9 mouse cellular contexts compared by ENCODE assay signal in the genomic region with DNA sequence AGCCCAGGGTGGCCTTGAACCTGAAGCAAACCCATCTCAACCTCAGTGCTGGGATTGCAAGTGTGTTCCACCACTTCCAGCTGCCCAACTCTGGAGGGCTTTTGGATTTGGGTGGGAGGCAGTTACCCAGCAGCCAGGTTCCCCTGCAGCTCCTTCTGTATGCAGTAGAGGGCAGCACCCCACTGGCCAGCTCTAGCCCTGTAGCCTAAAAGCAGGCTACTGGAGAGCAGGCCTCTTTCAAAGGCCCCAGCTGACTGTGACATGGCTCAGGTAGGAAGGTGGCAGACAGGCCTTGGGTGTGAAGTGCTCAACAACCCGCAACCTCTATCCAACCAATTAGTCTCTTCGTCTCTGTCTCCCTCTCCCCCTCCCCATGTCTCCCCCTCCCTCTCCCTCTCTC. TPM values are rescaled to one million over a fixed set of nuclear protein-coding genes. Genes with fewer than 3 reads are reported as not detected.
DNase-seq lines count a peak whose midpoint lies in the region; ATAC-seq lines count a peak whose summit lies in the region.
"Had no signal": no experiment of that assay in that cellular context is flagged by ENCODE, and none has a peak within 500 bp of the region (broad histone marks: within the 10 kb centered on the region; RNA-seq: fewer than 3 reads in every experiment).

No protein-coding gene starts in this region.

- H3K36me3 ChIP-seq in kidney, embryonic 16.5 days (ENCODE audit: insufficient read depth, low read length) = peaks cover 34% of the 10 kb centered on the region
- peaks cover 45% of the 10 kb centered on the region for H3K36me3 ChIP-seq in liver, embryonic 13.5 days
- H3K36me3 ChIP-seq in neural tube, embryonic 11.5 days (ENCODE audit: control insufficient read depth, insufficient read depth, low read length) = peaks cover 11% of the 10 kb centered on the region
- H3K36me3 ChIP-seq in stomach, embryonic 15.5 days = peaks cover 38% of the 10 kb centered on the region

- H3K27me3 ChIP-seq in kidney, embryonic 16.5 days (ENCODE audit: insufficient read depth, low read length) = no peaks in the 10 kb centered on the region
- H3K27me3 ChIP-seq in liver, embryonic 13.5 days = no peaks in the 10 kb centered on the region
- H3K27me3 ChIP-seq in neural tube, embryonic 11.5 days (ENCODE audit: control insufficient read depth, insufficient read depth, low read length) = no peaks in the 10 kb centered on the region
- H3K27me3 ChIP-seq in stomach, embryonic 15.5 days (replicated peaks) = no peaks in the 10 kb centered on the region

- WGBS in kidney, embryonic 16.5 days = 53% methylated on average over 2 of the region's 2 CpGs
- WGBS in liver, embryonic 13.5 days (ENCODE audit: insufficient replicate concordance) = 74% methylated on average over 2 of the region's 2 CpGs
- 82% methylated on average over 2 of the region's 2 CpGs for WGBS in neural tube, embryonic 11.5 days
- WGBS in stomach, embryonic 15.5 days = 52% methylated on average over 2 of the region's 2 CpGs

- H3K9ac ChIP-seq in kidney, embryonic 16.5 days (replicated peaks; ENCODE audit: low read length) = no peak overlapping the region
- no peak overlapping the region for H3K9ac ChIP-seq in liver, embryonic 13.5 days
- H3K9ac ChIP-seq in neural tube, embryonic 11.5 days (ENCODE audit: low read length) = no peak overlapping the region
- H3K9ac ChIP-seq in stomach, embryonic 15.5 days = no peak overlapping the region

- no peaks in the 10 kb centered on the region for H3K9me3 ChIP-seq in kidney, embryonic 16.5 days (ENCODE audit: low read length)
- H3K9me3 ChIP-seq in liver, embryonic 13.5 days (replicated peaks) = no peaks in the 10 kb centered on the region
- no peaks in the 10 kb centered on the region for H3K9me3 ChIP-seq in neural tube, embryonic 11.5 days (ENCODE audit: control insufficient read depth, low read length)
- H3K9me3 ChIP-seq in stomach, embryonic 15.5 days = no peaks in the 10 kb centered on the region

- peak; percentile 78; the same call in 1 of the 2 replicates for ATAC-seq in kidney, embryonic 16.5 days (ENCODE audit: low FRiP score, low TSS enrichment)
- peak; percentile 37; the same call in 1 of the 2 replicates for ATAC-seq in liver, embryonic 13.5 days (ENCODE audit: low read depth)
- no peak for ATAC-seq in neural tube, embryonic 11.5 days (ENCODE audit: insufficient read depth, low FRiP score, low TSS enrichment)
- peak; percentile 73; the same call in 1 of the 2 replicates for ATAC-seq in stomach, embryonic 15.5 days (ENCODE audit: insufficient read depth, low FRiP score, low read depth)

- peak; percentile 63 for DNase-seq in 416B (ENCODE audit: low read depth)
- peak; percentile 26 for DNase-seq in WW6 (ENCODE audit: low read depth, low spot score)
- DNase-seq in embryo, embryonic 9.5 days (ENCODE audit: extremely low spot score) = peak; percentile 34
- DNase-seq in heart, adult 9 months (ENCODE audit: low spot score in 2 of 2) = peak; percentile 31 to 49
- peak; percentile 18 for DNase-seq in liver, embryonic 13.5 days
- peak; percentile 59 for DNase-seq in neural tube, embryonic 11.5 days (ENCODE audit: low spot score)

- H3K4me1 ChIP-seq in kidney, embryonic 16.5 days (ENCODE audit: insufficient read depth, low read length) = no peaks in the 10 kb centered on the region
- peaks cover 5% of the 10 kb centered on the region for H3K4me1 ChIP-seq in liver, embryonic 13.5 days (replicated peaks)
- H3K4me1 ChIP-seq in neural tube, embryonic 11.5 days (ENCODE audit: control insufficient read depth, insufficient read depth, low read length) = no peaks in the 10 kb centered on the region
- H3K4me1 ChIP-seq in stomach, embryonic 15.5 days = no peaks in the 10 kb centered on the region

- H3K4me3 ChIP-seq in kidney, embryonic 16.5 days (ENCODE audit: low read length) = no peak overlapping the region
- H3K4me3 ChIP-seq in liver, embryonic 13.5 days (replicated peaks) = no peak overlapping the region
- H3K4me3 ChIP-seq in neural tube, embryonic 11.5 days (ENCODE audit: low read depth, low read length) = no peak overlapping the region
- H3K4me3 ChIP-seq in stomach, embryonic 15.5 days (replicated peaks) = no peak overlapping the region
- H3K4me3 ChIP-seq: erythroblast, embryonic 14.5 days had no signal

- H3K27ac ChIP-seq in kidney, embryonic 16.5 days (ENCODE audit: low read length) = no peak overlapping the region
- H3K27ac ChIP-seq in liver, embryonic 13.5 days = no peak overlapping the region
- no peak overlapping the region for H3K27ac ChIP-seq in neural tube, embryonic 11.5 days (ENCODE audit: low read depth, low read length)
- H3K27ac ChIP-seq in stomach, embryonic 15.5 days = no peak overlapping the region

- no peak overlapping the region for H3K4me2 ChIP-seq in kidney, embryonic 16.5 days (replicated peaks; ENCODE audit: low read depth, low read length)
- H3K4me2 ChIP-seq in liver, embryonic 13.5 days = no peak overlapping the region
- H3K4me2 ChIP-seq in neural tube, embryonic 11.5 days (ENCODE audit: low read depth) = no peak overlapping the region
- no peak overlapping the region for H3K4me2 ChIP-seq in stomach, embryonic 15.5 days

RNA-seq across cellular contexts. Expression of gene Ighmbp2, which starts 9.2 kb away (rescaled TPM):
- polyA plus RNA-seq in kidney, embryonic 16.5 days (2015; fragmentation: Nextera tagmentation; extraction: Ambion mirVana) = 11.2 and 11.6 TPM in 2 replicates
- 3.8 TPM in 2 replicates for polyA plus RNA-seq in liver, embryonic 13.5 days (2015; fragmentation: Nextera tagmentation; extraction: Ambion mirVana)
- polyA plus RNA-seq in neural tube, embryonic 11.5 days (2014; fragmentation: Nextera tagmentation; extraction: Ambion mirVana) = 7.7 and 8.0 TPM in 2 replicates
- polyA plus RNA-seq in stomach, embryonic 15.5 days (2015; fragmentation: Nextera tagmentation; extraction: Ambion mirVana) = 8.3 and 10.0 TPM in 2 replicates

RNA-seq across cellular contexts. Expression of gene Mrpl21, which starts 9.3 kb away (rescaled TPM):
- polyA plus RNA-seq in kidney, embryonic 16.5 days (2015; fragmentation: Nextera tagmentation; extraction: Ambion mirVana) = 117 and 125 TPM in 2 replicates
- polyA plus RNA-seq in liver, embryonic 13.5 days (2015; fragmentation: Nextera tagmentation; extraction: Ambion mirVana) = 85.4 and 94.4 TPM in 2 replicates
- 121 and 122 TPM in 2 replicates for polyA plus RNA-seq in neural tube, embryonic 11.5 days (2014; fragmentation: Nextera tagmentation; extraction: Ambion mirVana)
- 124 and 126 TPM in 2 replicates for polyA plus RNA-seq in stomach, embryonic 15.5 days (2015; fragmentation: Nextera tagmentation; extraction: Ambion mirVana)

RNA-seq across cellular contexts. Expression of gene Cpt1a, which starts 30.1 kb away (rescaled TPM):
- polyA plus RNA-seq in kidney, embryonic 16.5 days (2015; fragmentation: Nextera tagmentation; extraction: Ambion mirVana) = 44.5 and 46.4 TPM in 2 replicates
- 6.6 and 7.2 TPM in 2 replicates for polyA plus RNA-seq in liver, embryonic 13.5 days (2015; fragmentation: Nextera tagmentation; extraction: Ambion mirVana)
- 6.6 and 8.0 TPM in 2 replicates for polyA plus RNA-seq in neural tube, embryonic 11.5 days (2014; fragmentation: Nextera tagmentation; extraction: Ambion mirVana)
- polyA plus RNA-seq in stomach, embryonic 15.5 days (2015; fragmentation: Nextera tagmentation; extraction: Ambion mirVana) = 20.8 and 26.1 TPM in 2 replicates
